Mouse (Mus musculus): ENCODE measurements around the gene Xrcc5. TPM values are rescaled to one million over a fixed set of nuclear protein-coding genes. Genes with fewer than 3 reads are reported as not detected.

The Xrcc5 gene
- total RNA-seq (2017), result 47.5 and 57.9 TPM in 2 replicates

DNA sequence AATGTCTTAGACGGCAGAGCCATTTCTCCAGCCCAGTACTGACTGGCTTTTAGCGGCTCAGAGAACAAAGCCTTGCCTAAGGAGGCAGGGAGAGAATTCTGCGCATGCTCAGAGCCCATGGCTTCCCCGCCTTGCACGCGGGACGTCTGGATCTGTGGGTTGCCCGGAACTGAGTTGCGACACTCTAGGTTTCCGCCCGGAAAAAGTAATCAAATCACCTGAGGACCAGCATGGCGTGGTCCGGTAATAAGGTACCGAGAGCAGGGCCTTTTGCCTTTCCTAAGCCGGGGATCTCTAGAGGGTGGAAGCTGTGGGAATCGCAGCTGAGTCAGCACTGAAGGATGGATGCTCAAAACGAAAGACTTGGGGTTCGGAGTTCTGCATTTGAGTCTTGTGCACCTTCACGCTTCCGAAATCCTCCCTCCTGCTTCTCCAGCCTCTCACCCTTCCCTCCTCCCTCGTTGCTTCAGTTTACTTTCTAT, at the start of gene Xrcc5:
Xrcc5 (plus strand) TSS at position 105 of the 482 bp plus-strand sequence.
- ATAC-seq (replicated peaks in 1 of 2; ENCODE audit: insufficient read depth in 1 of 2, low FRiP score in 2 of 2, low TSS enrichment in 1 of 2, low read depth in 1 of 2, poor library complexity in 2 of 2, severe bottlenecking in 2 of 2), result peak; percentile 96

DNA sequence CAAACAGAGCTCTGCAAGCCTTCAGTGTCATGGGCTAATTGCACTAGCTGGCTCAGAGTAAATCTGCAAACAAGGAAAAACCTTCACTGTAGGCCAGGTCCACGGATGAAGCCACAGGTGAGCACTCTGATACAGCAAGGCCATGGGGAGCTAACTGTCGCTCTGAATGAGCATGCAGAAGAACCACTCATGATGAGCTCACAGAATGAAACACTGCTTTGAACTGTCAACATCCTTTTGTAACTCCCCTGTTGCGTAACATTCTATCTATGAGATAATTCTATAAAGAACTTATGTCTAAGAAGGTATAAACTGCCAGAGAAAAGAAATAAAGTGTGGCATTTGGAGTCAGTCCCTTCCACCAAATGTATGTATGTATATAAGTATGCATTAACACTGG, 44.1 kb upstream of the Xrcc5 start:
- no peak for ATAC-seq (replicated peaks in 1 of 2; ENCODE audit: insufficient read depth in 1 of 2, low FRiP score in 2 of 2, low TSS enrichment in 1 of 2, low read depth in 1 of 2, poor library complexity in 2 of 2, severe bottlenecking in 2 of 2)

- no peak for ATAC-seq (replicated peaks in 1 of 2; ENCODE audit: insufficient read depth in 1 of 2, low FRiP score in 2 of 2, low TSS enrichment in 1 of 2, low read depth in 1 of 2, poor library complexity in 2 of 2, severe bottlenecking in 2 of 2)
Measured at GRCm38 (mm10) chr1:72278085-72278484, 29.1 kb upstream of the Xrcc5 start.

- ATAC-seq (replicated peaks in 1 of 2; ENCODE audit: insufficient read depth in 1 of 2, low FRiP score in 2 of 2, low TSS enrichment in 1 of 2, low read depth in 1 of 2, poor library complexity in 2 of 2, severe bottlenecking in 2 of 2), result no peak
Measured at GRCm38 (mm10) chr1:72282604-72283003, 24.6 kb upstream of the Xrcc5 start.

- ATAC-seq (replicated peaks in 1 of 2; ENCODE audit: insufficient read depth in 1 of 2, low FRiP score in 2 of 2, low TSS enrichment in 1 of 2, low read depth in 1 of 2, poor library complexity in 2 of 2, severe bottlenecking in 2 of 2), result peak; percentile 98 to 99
Measured at GRCm38 (mm10) chr1:72283992-72284485, 23.2 kb upstream of the Xrcc5 start, which contains the start of the genes Pecr and Tmem169. Gene Pecr (minus strand): TSS chr1:72284314. Gene Tmem169 (plus strand): TSS chr1:72284369.

- no peak for ATAC-seq (replicated peaks in 1 of 2; ENCODE audit: insufficient read depth in 1 of 2, low FRiP score in 2 of 2, low TSS enrichment in 1 of 2, low read depth in 1 of 2, poor library complexity in 2 of 2, severe bottlenecking in 2 of 2)
Measured at GRCm38 (mm10) chr1:72284539-72284938, 22.7 kb upstream of the Xrcc5 start.

DNA sequence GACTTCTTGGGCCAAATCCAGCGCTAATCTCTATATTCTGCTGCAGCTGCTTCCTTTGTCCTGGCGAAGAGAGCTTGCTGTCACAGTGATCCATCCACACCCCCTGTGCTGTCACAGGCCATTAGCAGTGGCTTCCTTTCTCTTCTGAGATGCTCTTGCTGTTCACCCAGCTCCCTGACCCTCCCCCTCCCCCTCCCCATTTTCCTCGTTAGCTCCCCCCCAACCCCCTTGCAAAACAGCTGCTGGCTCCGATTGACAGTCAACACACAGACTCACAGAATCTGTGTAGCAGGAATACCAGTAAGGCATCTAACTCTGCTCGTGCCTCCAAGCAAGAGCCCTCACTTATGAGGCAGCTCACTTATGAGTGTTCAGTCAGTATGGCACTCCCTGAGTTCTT, 20.3 kb upstream of the Xrcc5 start:
- no peak for ATAC-seq (replicated peaks in 1 of 2; ENCODE audit: insufficient read depth in 1 of 2, low FRiP score in 2 of 2, low TSS enrichment in 1 of 2, low read depth in 1 of 2, poor library complexity in 2 of 2, severe bottlenecking in 2 of 2)

GRCm38 (mm10) chr1:72287893-72288292, 19.3 kb upstream of the Xrcc5 start:
- no peak for ATAC-seq (replicated peaks in 1 of 2; ENCODE audit: insufficient read depth in 1 of 2, low FRiP score in 2 of 2, low TSS enrichment in 1 of 2, low read depth in 1 of 2, poor library complexity in 2 of 2, severe bottlenecking in 2 of 2)

GRCm38 (mm10) chr1:72288527-72289150, 18.6 kb upstream of the Xrcc5 start:
- no peak for ATAC-seq (replicated peaks in 1 of 2; ENCODE audit: insufficient read depth in 1 of 2, low FRiP score in 2 of 2, low TSS enrichment in 1 of 2, low read depth in 1 of 2, poor library complexity in 2 of 2, severe bottlenecking in 2 of 2)

DNA sequence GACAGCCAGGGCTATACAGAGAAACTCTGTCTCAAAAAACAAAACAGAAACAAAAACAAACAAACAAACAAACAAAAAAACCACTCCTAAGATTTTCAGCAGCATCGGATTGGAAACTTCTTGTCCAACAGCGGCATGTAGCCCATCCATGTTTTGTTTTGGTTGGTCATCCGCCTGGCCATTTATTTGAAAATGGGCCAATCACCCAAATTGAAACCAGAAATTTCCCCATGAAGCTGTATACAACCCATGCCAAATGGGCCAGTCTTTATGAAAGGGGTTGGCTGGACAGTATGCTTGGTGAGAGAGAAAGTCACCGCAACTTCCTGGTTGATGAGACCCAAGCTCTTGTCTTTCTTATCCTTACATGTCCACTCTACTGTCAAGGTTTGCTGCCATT, 16.3 kb upstream of the Xrcc5 start:
- no peak for ATAC-seq (replicated peaks in 1 of 2; ENCODE audit: insufficient read depth in 1 of 2, low FRiP score in 2 of 2, low TSS enrichment in 1 of 2, low read depth in 1 of 2, poor library complexity in 2 of 2, severe bottlenecking in 2 of 2)

- ATAC-seq (replicated peaks in 1 of 2; ENCODE audit: insufficient read depth in 1 of 2, low FRiP score in 2 of 2, low TSS enrichment in 1 of 2, low read depth in 1 of 2, poor library complexity in 2 of 2, severe bottlenecking in 2 of 2), result no peak
Measured at GRCm38 (mm10) chr1:72291421-72291820, 15.8 kb upstream of the Xrcc5 start.

DNA sequence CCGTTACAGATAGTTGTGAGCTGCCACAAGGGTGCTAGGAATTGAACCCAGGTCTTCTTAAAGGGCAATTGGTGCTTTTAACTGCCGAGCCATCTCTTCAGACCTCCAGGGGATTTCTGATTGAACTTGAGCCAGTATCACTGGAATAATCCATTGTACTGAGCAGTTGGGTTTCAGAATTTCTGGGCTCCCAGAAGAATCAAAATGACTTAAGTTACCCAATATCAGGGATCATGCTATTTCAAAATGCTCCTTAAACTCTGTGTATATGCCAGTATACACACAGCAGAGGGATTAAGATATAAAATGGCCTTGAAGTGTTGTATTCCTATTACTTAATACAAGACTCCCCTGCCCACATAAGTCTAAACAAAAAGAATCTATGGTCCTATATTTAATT, 15.3 kb upstream of the Xrcc5 start:
- ATAC-seq (replicated peaks in 1 of 2; ENCODE audit: insufficient read depth in 1 of 2, low FRiP score in 2 of 2, low TSS enrichment in 1 of 2, low read depth in 1 of 2, poor library complexity in 2 of 2, severe bottlenecking in 2 of 2), result no peak

GRCm38 (mm10) chr1:72293869-72294663, 13.2 kb upstream of the Xrcc5 start:
- ATAC-seq (replicated peaks in 1 of 2; ENCODE audit: insufficient read depth in 1 of 2, low FRiP score in 2 of 2, low TSS enrichment in 1 of 2, low read depth in 1 of 2, poor library complexity in 2 of 2, severe bottlenecking in 2 of 2), result no peak

DNA sequence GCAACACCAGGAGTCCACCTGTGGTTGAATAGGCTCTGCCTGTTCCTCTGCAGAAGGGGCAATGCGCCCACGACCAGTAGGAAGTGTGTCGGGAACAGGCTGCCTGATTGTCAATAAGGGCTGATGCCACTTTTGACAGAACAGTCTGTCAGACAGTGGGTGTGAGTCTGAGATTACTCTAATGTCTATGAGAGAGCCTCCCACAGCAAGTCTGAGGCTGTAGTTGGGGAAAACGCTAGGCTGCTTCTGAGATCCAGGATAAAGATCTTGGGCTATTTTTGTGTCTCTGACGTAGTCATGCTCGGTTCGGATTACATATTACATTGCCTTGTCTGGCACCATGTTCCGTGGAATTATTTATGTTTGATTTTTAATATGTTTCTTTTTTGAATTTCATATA, 11.5 kb upstream of the Xrcc5 start:
- no peak for ATAC-seq (replicated peaks in 1 of 2; ENCODE audit: insufficient read depth in 1 of 2, low FRiP score in 2 of 2, low TSS enrichment in 1 of 2, low read depth in 1 of 2, poor library complexity in 2 of 2, severe bottlenecking in 2 of 2)

DNA sequence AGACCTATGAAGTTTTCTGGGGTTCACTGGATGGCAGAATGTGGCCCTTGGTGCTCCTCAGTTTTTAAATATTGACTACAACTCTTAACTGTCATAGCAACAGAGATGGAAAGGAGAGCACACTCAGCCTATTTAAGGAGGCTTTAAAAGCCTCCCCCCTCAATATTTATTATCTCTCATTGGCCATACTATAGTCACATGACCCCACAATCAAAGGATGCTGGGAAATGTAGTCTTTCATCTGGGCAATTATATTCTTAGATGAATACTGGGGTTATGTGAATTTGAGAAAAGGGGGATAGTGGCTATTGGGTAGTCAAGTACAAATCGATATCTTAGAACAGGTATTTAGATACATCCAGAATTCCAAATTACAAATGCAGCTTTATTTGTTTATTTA, 5.4 kb upstream of the Xrcc5 start:
- no peak for ATAC-seq (replicated peaks in 1 of 2; ENCODE audit: insufficient read depth in 1 of 2, low FRiP score in 2 of 2, low TSS enrichment in 1 of 2, low read depth in 1 of 2, poor library complexity in 2 of 2, severe bottlenecking in 2 of 2)

DNA sequence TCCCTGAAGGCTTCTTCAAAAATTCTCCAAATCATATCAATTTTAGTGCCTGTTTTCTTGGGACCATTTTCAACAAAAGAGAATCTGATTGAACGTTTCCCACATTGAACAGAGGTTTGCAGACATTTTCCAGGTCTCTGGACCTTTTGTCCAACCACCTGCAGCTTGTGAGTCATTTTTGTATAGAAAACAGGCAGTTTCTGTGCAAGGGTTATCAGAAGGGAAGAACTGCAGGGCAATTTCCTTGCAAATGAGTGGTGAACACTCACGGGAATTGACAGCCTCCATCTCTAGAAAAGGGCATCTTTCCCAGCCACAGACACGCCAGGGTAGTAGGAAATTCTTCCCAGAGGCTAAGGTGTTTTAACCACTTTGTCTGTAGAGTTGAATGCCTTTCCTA, 980 bp upstream of the Xrcc5 start:
- no peak for ATAC-seq (replicated peaks in 1 of 2; ENCODE audit: insufficient read depth in 1 of 2, low FRiP score in 2 of 2, low TSS enrichment in 1 of 2, low read depth in 1 of 2, poor library complexity in 2 of 2, severe bottlenecking in 2 of 2)

DNA sequence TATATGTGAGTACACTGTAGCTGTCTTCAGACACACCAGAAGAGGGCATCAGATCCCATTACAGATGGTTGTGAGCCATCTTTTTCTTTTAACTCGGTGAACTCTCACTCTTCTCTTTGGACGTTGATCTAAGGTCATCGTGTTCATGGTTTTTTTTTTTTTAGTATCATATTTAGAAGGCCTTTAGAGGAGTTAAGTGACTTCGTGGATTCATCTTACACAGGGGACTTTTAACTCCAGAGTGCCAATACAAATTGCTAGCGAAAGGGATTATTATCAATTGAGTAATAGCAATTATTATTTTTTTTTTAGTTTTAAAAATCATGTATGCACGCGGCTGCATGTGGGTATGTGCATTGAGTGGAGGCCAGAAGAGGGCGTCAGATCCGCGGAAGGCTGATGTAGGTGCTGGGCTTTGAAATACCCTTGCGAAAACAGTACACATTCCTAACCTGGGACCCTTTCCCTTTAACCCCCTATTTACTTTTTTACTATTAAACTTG, 491 bp upstream of the Xrcc5 start:
- ATAC-seq (replicated peaks in 1 of 2; ENCODE audit: insufficient read depth in 1 of 2, low FRiP score in 2 of 2, low TSS enrichment in 1 of 2, low read depth in 1 of 2, poor library complexity in 2 of 2, severe bottlenecking in 2 of 2), result peak; percentile 67 to 70; a peak in 3 of 4 replicates

GRCm38 (mm10) chr1:72308919-72309318, 1.7 kb downstream of the Xrcc5 start:
- ATAC-seq (replicated peaks in 1 of 2; ENCODE audit: insufficient read depth in 1 of 2, low FRiP score in 2 of 2, low TSS enrichment in 1 of 2, low read depth in 1 of 2, poor library complexity in 2 of 2, severe bottlenecking in 2 of 2), result no peak

Data from hematopoietic stem cell, adult 5-6 weeks (primary cell).